Mouse (Mus musculus) adipocyte (in vitro differentiated cells): Measurements from ENCODE around the gene Pdlim7.

Source experiments
- DNase-seq: peaks from one replicate; pipeline ENCODE4 v3.0.0-alpha.2; 2016; ENCODE audit warnings: low spot score

Pdlim7 gene

DNA sequence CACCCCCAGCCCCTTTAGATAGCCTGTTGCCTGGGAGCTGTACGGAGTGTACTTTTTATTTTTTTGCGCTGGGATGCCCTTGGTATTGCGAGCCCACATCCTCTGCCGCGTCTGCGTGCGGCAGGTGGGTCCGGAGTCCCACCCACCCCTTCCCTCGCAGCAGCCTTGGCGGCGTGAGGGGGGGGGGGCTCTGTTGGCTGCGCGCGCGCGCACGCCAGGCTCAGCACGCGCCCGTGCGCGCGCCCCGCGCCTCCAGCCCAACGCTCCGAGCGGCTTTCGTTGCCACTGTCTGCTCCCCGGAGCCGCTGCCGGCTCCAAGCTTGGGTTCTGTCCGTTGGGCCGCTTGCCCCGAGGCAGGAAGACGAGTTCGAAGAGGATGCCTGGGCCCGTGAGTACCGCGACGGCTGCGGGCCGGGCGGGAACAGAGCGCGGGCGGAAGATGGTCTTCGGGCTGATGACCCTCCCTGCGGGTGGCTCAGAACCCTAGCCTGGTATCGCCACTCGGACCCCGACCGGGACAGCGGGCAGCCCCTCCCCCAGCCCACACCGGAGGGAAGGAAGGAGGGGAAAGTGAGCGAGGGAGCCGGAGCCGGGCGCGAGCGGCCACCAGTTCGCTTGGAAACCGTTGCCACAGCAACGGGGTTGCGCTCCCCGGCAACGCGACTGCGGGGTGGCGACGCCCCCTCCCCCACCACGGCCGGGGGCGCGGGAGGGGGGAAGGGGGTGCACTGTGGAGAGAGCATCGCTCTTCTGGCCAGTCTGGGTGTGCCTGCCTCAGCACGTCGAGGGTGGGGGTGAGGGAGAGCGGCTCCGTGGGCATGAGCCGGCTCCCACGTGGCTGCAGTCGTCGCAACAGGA, 49.2 kb downstream of the Pdlim7 start, which contains the start of gene Prr7:
TSS of gene Prr7 (plus strand) at position 241 of the 858 bp plus-strand sequence.
- no peak for DNase-seq

DNA sequence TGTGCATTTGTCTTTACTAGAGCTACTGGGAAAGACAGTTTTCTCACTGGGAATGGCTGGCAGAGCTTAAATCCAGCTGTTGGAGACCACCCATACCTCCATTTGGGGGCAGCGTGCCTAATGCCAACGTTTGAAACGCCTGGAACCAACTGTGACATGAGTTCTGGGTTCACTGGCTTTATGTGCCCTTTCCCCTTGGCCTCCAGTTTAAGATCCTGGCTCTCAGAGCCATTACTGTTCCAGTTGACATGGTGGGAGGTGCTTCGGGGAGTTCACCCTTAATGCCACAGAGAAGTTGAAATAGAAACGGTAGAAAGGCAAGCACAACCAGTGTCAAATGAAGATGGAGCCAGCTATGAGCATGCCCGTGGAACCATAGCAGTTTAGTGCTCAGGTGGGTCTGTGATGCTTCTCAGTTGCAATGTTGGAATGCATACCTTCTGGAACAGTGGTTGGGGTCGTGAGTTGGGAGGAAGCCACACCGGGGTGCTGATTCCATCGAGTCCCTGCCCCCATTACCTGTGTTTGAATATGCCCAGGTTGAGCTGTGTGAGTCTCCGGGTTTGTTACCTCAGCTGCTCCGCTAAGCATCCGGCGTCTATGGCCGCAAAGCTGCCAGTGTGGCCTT, 50.0 kb downstream of the Pdlim7 start:
- DNase-seq, result peak; percentile 62

DNA sequence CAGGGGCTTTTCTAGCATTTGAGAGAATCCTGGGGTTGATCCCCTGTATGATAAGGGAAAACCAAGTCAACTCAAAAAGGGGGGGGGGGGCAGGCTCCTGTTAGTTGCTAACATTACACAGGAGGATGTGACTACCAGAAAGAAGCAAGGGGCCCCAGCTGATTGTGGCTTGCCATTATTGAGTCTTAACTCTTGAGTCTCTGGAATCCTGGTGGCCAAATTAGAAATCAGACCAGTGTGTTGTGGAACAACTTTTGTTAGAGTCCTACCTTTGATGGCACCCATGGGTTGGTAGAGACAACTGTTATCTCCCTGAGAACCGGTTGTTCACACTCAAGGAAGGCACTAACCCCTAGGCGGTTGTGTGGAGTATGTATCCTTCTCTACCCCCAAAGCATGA, 50.5 kb downstream of the Pdlim7 start:
- no peak for DNase-seq

DNA sequence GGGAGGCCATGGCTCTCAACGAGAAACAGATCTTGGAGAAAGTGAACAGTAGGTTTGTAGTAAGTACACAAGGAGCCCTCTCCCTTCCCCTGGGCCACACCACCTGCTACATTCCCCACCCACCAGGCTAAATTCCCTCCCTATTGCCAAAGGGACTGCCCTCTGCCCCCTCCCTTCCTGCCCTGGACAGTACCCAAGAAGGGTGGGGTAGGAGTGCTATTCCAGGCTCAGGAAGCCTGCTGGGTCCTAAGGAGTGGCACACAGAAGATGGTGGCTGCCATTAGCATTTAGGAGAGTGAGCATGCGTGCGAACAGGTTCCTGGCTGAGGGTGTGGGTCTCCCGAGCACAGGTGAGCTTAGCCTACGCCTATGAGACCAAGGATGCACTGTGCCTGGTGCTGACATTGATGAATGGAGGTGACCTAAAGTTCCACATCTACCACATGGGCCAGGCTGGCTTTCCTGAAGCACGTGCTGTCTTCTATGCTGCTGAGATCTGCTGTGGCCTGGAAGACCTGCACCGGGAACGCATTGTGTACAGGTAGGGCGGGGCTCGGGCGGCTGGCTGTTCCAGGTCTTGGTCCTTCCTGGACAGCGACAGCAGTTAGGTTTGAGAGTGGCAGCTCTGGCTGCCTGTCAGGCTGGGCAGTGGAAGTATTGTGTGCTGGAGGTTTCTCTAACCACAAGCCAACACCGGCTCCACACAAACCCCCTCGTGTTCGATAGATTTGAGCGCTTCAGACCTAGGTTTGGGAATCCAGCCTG, 61.5 kb downstream of the Pdlim7 start:
- peak; percentile 63 for DNase-seq

DNA sequence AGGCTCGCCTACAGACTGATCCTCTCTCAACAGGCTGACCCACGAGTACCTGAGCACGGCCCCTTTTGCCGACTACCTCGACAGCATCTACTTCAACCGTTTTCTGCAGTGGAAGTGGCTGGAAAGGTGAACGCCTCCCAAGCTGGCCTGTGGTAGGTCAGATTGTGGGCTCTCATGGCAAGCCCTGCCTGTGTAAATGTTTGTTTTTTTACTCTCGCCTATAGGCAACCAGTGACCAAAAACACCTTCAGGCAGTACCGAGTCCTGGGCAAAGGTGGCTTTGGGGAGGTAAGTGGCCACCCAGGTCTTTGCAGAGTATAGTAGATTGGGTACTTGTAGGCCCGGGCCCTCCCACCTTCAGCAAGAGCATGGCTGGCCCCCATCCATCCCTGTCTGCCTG, 62.2 kb downstream of the Pdlim7 start:
- no peak for DNase-seq

DNA sequence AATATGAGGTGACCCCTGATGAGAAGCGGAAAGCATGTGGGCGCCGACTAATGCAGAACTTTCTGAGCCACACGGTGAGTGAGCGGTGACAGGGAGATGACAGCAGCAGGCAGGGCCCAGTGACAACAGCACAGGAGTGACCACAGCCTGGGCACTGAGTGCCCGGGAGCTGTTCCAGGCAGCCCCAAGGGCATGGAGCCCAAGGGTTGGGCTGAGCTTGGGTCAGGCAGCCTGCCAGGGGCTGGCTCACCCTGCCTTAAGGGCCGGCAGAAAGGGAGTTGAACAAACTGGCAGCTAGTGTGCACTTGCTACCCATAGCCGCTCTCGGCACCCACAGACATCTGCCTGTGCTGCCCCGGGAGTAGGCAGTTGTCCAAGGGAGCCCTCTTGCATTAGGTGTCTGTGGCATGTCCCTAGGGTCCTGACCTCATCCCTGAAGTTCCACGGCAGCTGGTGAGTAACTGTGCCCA, 62.9 kb downstream of the Pdlim7 start:
- DNase-seq, result peak; percentile 94

DNA sequence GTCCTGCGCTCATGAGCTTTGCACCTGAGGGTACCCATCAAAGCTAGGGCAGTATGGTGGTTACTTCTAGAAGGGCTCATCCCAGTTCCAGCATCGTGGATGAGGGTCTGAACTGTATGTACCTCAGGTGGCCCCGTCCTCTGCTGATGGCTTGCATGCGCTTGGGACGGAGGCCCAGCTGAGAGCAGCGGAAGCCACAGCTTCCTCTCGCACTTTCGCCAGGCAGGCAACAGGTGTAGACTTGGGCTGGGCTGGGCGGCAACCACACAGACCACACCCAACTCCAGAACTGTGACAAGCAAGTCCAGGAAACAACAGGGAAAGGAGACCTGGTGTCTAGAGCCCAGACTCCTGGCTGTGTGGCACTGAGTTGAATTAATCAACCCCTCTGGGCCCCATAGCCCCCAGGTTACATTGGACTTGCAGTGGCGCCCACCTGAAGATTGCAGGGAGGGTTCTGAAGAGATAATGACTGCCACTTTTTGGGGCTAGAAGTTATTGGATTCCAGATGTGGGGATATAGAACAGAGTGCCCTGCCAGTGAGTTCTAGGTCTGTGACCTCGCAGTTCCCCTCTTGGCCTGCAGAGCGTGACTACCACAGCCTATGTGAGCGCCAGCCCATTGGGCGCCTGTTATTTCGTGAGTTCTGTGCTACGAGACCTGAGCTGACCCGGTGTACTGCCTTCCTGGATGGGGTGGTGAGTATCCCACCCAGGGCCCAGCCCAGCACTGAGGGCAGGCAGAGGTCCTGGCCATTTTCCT, 63.6 kb downstream of the Pdlim7 start:
- peak; percentile 46 for DNase-seq

DNA sequence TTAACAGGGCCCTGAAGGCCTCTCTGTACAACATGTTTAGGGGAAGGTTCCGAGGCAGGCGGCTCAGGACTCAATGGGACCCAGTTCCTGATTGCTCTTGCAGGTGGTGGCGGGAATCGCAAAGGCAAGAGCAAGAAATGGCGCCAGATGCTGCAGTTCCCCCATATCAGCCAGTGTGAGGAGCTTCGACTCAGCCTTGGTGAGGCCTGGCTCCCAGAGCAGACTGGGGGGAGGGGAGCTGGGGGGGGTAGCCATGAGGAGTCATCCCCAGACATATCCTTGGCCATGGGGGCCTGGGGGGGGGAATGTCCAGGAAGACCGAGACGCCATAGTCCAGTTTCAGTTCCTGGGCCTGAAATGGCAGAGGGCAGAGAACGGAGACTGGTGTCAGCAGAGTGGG, 64.3 kb downstream of the Pdlim7 start:
- DNase-seq, result no peak

DNA sequence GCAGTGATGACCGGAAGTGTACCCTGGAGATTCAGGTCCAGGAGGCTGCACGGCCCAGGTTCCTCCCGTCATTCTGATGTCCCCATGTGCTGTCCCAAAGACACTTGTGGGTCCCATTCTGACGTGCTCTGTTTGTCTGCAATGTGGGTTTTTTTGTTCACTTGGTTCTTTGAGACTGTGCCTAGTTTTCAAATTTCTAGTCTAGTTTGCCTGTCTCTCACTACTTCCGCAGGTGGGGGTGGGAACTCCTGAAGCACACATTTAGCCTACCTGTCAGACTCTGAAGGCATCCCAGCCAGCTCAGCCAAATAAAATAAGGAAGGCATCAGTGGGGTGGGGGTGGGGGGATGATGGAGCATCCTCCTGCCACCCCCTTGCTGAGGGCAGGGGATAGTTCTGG, 65.3 kb downstream of the Pdlim7 start:
- no peak for DNase-seq

DNA sequence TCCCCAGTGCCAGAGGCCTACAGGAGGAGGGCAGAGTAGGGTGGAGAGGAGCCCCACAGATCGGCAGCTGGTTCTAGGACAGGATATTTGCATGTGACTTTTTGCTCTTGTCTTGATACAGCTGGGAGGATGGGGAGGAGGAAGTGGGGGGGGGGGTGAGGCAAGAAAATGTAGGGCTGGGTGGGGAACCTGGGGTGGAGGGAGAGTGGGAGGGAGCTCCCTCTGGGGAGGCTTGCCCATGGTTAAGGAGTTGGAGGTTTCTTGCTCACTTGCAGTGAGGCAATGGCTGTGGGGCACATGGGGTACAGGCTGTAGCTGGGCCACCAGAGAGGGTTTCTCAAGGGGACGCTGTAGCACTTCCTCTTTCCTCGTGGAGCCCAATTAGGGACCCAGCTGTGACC, 65.9 kb downstream of the Pdlim7 start:
- no peak for DNase-seq

DNA sequence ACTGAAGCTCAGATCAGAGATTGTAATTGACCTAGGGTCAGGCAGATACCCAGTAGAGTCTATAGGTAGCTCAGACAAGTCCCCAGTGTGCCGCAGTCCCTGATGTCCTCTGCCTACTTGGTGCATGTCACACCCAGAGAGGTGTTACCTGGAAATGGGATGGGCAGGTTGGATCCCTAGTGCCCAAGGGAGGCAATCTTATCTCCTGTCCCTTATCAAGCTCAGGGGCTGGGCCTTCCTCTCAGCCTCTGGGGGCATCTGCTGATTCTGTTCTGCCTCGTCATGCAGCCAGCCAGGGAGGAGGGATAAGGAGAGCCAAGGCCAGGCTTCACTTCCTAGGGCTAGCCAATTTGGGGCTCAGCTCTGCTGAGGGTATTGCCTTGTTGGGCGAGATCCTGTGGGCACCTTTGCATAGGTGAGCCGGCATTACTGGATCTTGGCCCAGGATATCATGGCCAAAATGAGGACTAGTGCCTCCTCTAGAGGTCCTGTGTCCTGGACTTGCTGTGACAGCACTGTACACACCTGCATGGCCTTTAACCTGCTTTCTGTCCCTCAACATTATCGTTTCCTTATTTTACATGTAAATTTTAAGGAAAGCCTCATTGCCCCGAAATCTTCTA, 66.9 kb downstream of the Pdlim7 start:
- no peak for DNase-seq
